8 mouse cellular contexts compared by ENCODE assay signal in the genomic region with DNA sequence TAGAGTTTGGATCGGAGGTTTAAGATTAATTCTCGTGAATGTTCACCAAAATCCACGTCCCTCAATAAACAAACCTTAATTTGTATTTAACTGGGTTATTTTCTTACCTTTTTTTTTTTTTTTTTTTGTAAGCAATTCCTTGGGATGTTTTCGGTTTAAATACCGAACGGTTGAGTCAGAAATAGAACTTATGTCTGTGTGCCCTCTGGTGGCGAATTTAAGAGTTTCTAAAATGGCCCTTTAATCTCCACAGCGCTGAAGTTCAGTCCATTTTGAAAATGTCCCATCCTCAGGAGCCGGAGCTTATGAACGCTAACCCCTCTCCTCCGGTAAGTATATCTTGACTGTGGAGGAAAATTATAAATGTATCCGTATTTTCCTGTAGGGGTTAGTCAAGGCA.
DNase-seq lines count a peak whose midpoint lies in the region; ATAC-seq and TF ChIP-seq lines count a peak whose summit lies in the region.

No protein-coding gene starts in this region.

- H3K4me2 ChIP-seq in kidney, embryonic 14.5 days (replicated peaks; ENCODE audit: low read depth, low read length) = peak overlapping the region; percentile 74
- peak overlapping the region; percentile 99 for H3K4me2 ChIP-seq in neural tube, embryonic 15.5 days

- H3K9ac ChIP-seq in ES-Bruce4 (ENCODE audit: low read depth, poor library complexity, severe bottlenecking) = peak overlapping the region; percentile 94
- peak overlapping the region; percentile 63; the same call in 1 of the 2 replicates for H3K9ac ChIP-seq in kidney, embryonic 14.5 days (ENCODE audit: low read depth, low read length)
- 0 out of 2 replicates have a peak overlapping the region, but pooled peaks have one; percentile 1 for H3K9ac ChIP-seq in neural tube, embryonic 15.5 days (replicated peaks)

- H3K27me3 ChIP-seq in ES-Bruce4 (ENCODE audit: control insufficient read depth, insufficient read depth, low read length, poor library complexity, severe bottlenecking) = no peaks in the 10 kb centered on the region
- 0 out of 2 replicates have a peak, but pooled peaks cover 3% of the 10 kb centered on the region for H3K27me3 ChIP-seq in heart, embryonic 10.5 days (ENCODE audit: insufficient read depth, poor library complexity, severe bottlenecking)
- no peaks in the 10 kb centered on the region; the same call in 1 of the 2 replicates for H3K27me3 ChIP-seq in kidney, embryonic 14.5 days (ENCODE audit: control insufficient read depth, insufficient read depth, low read length)
- H3K27me3 ChIP-seq in neural tube, embryonic 15.5 days (replicated peaks) = peaks cover 6% of the 10 kb centered on the region; the same call in 1 of the 2 replicates

- peaks cover 46% of the 10 kb centered on the region for H3K36me3 ChIP-seq in ES-Bruce4 (ENCODE audit: control insufficient read depth, insufficient read depth, low read length, poor library complexity, severe bottlenecking)
- H3K36me3 ChIP-seq in heart, embryonic 10.5 days = peaks cover 30% of the 10 kb centered on the region
- peaks cover 13% of the 10 kb centered on the region; the same call in 1 of the 2 replicates for H3K36me3 ChIP-seq in kidney, embryonic 14.5 days (ENCODE audit: control insufficient read depth, insufficient read depth, low read length)
- H3K36me3 ChIP-seq in neural tube, embryonic 15.5 days = peaks cover 27% of the 10 kb centered on the region

- H3K27ac ChIP-seq in ES-Bruce4 (ENCODE audit: insufficient read depth, low read length) = peak overlapping the region; percentile 27; the same call in 1 of the 2 replicates
- peak overlapping the region; percentile 90; the same call in 1 of the 2 replicates for H3K27ac ChIP-seq in heart, embryonic 10.5 days
- H3K27ac ChIP-seq in kidney, embryonic 14.5 days (ENCODE audit: low read depth, low read length) = no peak overlapping the region
- H3K27ac ChIP-seq in neural tube, embryonic 15.5 days (replicated peaks) = no peak overlapping the region

- peak overlapping the region; percentile 95 for H3K4me3 ChIP-seq in ES-Bruce4 (ENCODE audit: low read depth, low read length)
- peak overlapping the region; percentile 69 for H3K4me3 ChIP-seq in heart, embryonic 10.5 days
- H3K4me3 ChIP-seq in kidney, embryonic 14.5 days (ENCODE audit: low read length) = peak overlapping the region; percentile 55
- H3K4me3 ChIP-seq in neural tube, embryonic 15.5 days (replicated peaks) = peak overlapping the region; percentile 73

- ATAC-seq in kidney, embryonic 14.5 days (ENCODE audit: low FRiP score, low TSS enrichment) = no peak
- no peak for ATAC-seq in neural tube, embryonic 15.5 days (ENCODE audit: low FRiP score)

- DNase-seq in A20 (ENCODE audit: low read depth, low spot score) = peak; percentile 83
- DNase-seq in cerebellum, postnatal 14 days = peak; percentile 80 to 81
- DNase-seq in heart, embryonic 10.5 days (ENCODE audit: low spot score) = no peak
- DNase-seq in lung, adult 18-20 months = peak; percentile 48 to 71
- DNase-seq in frontal cortex, postnatal 10 days (ENCODE audit: low spot score in 2 of 2) = no peak

- H3K4me1 ChIP-seq in ES-Bruce4 (ENCODE audit: control insufficient read depth, insufficient read depth, low read length) = no peaks in the 10 kb centered on the region
- H3K4me1 ChIP-seq in heart, embryonic 10.5 days = peaks cover 24% of the 10 kb centered on the region
- H3K4me1 ChIP-seq in kidney, embryonic 14.5 days (ENCODE audit: control insufficient read depth, insufficient read depth, low read length) = peaks cover 15% of the 10 kb centered on the region
- H3K4me1 ChIP-seq in neural tube, embryonic 15.5 days = peaks cover 38% of the 10 kb centered on the region

- TF ChIP-seq EP300 in ES-Bruce4 (IDR thresholded peaks at IDR 0.05; ENCODE audit: insufficient read depth, low read depth, low read length) = no peak

- H3K9me3 ChIP-seq in ES-Bruce4 (replicated peaks; ENCODE audit: control insufficient read depth, insufficient read depth, low read length, poor library complexity, severe bottlenecking) = no peaks in the 10 kb centered on the region
- H3K9me3 ChIP-seq in heart, embryonic 10.5 days = no peaks in the 10 kb centered on the region
- no peaks in the 10 kb centered on the region for H3K9me3 ChIP-seq in kidney, embryonic 14.5 days (ENCODE audit: control insufficient read depth, low read length)
- H3K9me3 ChIP-seq in neural tube, embryonic 15.5 days (replicated peaks) = no peaks in the 10 kb centered on the region

- no peak for TF ChIP-seq CTCF in ES-Bruce4 (IDR thresholded peaks at IDR 0.05; ENCODE audit: low read depth, low read length)

- 13% methylated on average over 12 of the region's 12 CpGs for WGBS in heart, embryonic 10.5 days
- 11% methylated on average over 12 of the region's 12 CpGs for WGBS in kidney, embryonic 14.5 days
- WGBS in neural tube, embryonic 15.5 days = 15% methylated on average over 12 of the region's 12 CpGs

- no peak for TF ChIP-seq POLR2A in ES-Bruce4 (IDR thresholded peaks at IDR 0.05; ENCODE audit: insufficient read depth, low read length)

Comparison
In these comparisons a context has a peak if more than half of its experiments do, and no peak if none do; other contexts are left out.
1. DNase-seq: peak in A20 (single experiment), cerebellum, postnatal 14 days (2 of 2) and lung, adult 18-20 months (2 of 2); none in heart, embryonic 10.5 days (single experiment) and frontal cortex, postnatal 10 days (0 of 2).
2. H3K27ac ChIP-seq: peak in ES-Bruce4 (single experiment) and heart, embryonic 10.5 days (single experiment); none in kidney, embryonic 14.5 days (single experiment) and neural tube, embryonic 15.5 days (single experiment).
3. H3K9ac ChIP-seq: peak in every context shown above with its lines; median percentile 94 in ES-Bruce4; 63 in kidney, embryonic 14.5 days; 1 in neural tube, embryonic 15.5 days.
4. Peak in every context shown above with its lines, with median percentiles within 50 percentile points of each other: H3K4me3 ChIP-seq.